13 mouse cellular contexts compared by ENCODE assay signal in genomic region chr16:24567562-24567961, GRCm38 (mm10).
"Had no signal": no experiment of that assay in that cellular context is flagged by ENCODE, and none has a peak within 500 bp of the region (broad histone marks: within the 10 kb centered on the region; RNA-seq: fewer than 3 reads in every experiment).

No protein-coding gene starts in this region.

- H3K9ac ChIP-seq: liver, embryonic 14.5 days; liver, postnatal 0 days; lung, embryonic 15.5 days; midbrain, embryonic 12.5 days had no signal

- H3K9me3 ChIP-seq: lung, embryonic 15.5 days; megakaryocyte, embryonic 14.5 days; midbrain, embryonic 12.5 days had no signal

- DNase-seq: layer of hippocampus, adult 9-11 months; right cerebral cortex, postnatal 4 days; thymus, postnatal 25 days had no signal

- H3K27ac ChIP-seq: kidney, postnatal 0 days; liver, embryonic 14.5 days; midbrain, embryonic 12.5 days; stomach, postnatal 0 days had no signal

- ATAC-seq: intestine, postnatal 0 days; liver, postnatal 0 days had no signal

- H3K4me1 ChIP-seq: megakaryocyte, embryonic 14.5 days had no signal

- H3K4me2 ChIP-seq: liver, embryonic 11.5 days; lung, embryonic 15.5 days; midbrain, embryonic 12.5 days had no signal

- H3K4me3 ChIP-seq: layer of hippocampus, adult 2 months; lung, embryonic 15.5 days; megakaryocyte, embryonic 14.5 days; midbrain, embryonic 12.5 days had no signal

- H3K36me3 ChIP-seq: lung, embryonic 15.5 days; midbrain, embryonic 12.5 days had no signal

- H3K27me3 ChIP-seq: lung, embryonic 15.5 days; midbrain, embryonic 12.5 days had no signal
